Mouse (Mus musculus): ENCODE results near the gene Nme8.

Nme8 gene

DNA sequence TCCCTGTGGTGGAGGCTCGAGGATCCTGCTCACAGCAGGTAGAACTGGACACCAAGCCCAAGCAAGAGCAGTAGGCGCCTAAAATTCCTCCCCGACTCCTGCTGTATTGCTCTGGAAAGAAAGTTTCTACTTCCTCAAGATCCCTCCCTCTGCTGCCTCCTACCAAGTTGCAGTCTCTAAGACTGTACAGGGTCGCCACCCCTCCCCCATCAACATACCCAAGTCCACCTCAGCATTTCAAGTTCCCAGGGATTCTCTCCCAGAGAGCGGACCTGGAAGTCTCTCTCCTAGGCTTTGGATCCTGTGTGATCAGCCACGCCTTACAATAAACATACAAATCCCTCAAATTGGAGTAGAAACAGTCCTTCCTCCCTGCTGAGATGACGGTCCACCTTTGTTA lies at the start of gene Nme8:
Gene Nme8, minus strand, starts transcription at position 5 of the 400 bp plus-strand sequence.
- DNase-seq (ENCODE audit: extremely low read depth, low read depth) = no peak

DNA sequence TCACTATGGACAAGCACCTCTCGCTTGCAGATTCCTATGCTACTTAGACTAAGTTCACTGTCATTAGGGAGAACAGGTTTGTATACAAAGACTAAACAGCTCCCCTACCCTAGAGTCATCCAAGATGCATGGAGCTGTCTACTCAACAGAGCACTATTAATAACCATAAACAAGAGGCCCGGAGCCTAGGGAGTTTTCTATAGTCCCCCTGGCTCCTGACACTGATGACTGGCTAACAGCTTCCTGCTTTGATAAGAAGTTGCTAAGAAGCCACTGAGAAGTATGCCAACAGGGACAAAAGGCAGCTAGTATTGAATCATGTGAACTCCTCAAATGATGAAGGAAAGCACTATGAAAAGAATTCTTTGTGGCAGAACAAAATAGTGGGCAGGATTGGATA lies 48.1 kb upstream of the Nme8 start:
- DNase-seq (ENCODE audit: extremely low read depth, low read depth) = no peak

DNA sequence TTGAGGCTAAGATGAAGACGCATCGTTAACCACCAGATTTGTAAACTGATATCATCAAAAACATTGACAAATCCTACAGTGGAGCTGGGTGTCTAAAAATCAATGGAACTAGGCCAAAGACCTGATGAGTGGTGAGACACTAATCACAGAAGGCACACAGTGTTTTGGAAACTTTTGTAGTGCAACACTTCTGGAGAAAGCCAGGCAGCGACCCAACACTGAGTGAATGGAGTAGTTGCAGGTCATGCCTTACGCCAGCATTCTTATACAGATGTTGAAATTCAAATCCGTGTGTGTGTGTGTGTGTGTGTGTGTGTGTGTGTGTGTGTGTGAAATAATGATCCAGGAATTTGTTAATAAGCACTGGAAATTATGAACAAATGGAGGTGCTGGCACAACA lies 46.9 kb upstream of the Nme8 start:
- no peak for DNase-seq (ENCODE audit: extremely low read depth, low read depth)

DNA sequence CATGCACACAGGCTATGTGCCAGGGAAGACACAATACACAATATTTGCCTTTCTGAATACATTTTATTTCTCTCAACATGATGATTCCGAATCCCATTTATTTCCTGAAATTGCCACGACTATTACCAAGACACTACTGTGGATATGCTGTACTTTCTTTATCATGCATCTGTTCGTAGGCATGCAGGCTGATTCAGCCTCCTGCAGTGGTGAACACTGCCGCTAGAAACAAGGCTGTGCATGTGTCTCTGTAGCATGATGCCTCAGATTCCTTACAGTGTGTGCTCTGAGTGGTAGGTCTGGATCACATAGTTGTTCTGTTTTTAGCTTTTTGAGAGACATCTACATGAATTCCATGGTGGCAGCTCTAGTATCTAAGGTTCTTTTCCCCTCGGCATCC lies 37.0 kb upstream of the Nme8 start:
- no peak for DNase-seq (ENCODE audit: extremely low read depth, low read depth)

DNA sequence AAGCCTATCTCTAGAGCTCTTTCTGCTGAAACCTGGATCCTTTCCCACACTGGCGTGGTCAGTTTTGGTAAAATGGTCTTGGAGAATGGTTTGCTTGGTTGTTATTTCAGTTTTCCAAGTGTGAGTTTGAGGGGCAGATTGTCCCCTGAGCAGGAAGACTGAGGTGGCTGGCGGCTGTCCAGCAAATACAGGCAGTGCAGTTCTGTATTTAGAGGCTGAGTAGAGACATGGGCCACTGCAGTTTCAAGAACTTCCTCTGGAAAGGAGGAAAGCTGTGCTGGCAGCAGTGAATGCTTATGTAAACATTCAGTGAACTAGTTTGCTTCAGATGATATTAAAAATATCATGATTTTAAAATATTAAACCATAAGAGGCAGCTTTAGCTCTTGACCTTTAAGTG lies 33.2 kb upstream of the Nme8 start:
- DNase-seq (ENCODE audit: extremely low read depth, low read depth) = no peak

DNA sequence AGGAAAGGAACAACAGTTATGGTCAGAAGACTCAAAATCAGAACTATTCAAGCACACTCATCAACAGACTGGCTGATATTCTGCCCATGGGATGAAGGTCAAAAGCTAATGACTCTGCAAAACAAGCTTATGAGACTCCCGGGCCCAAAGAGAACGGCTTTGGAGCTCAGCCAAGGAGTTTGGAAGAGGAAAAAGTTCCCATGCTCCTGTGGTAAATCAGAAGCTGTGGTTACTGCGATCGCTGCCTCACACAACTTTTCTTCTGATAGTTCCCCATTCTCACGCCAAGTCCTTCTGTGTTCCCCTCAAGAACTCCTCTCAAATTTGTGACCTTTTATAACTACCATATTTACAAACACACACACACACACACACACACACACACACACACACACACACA lies 21.4 kb upstream of the Nme8 start:
- no peak for DNase-seq (ENCODE audit: extremely low read depth, low read depth)

DNA sequence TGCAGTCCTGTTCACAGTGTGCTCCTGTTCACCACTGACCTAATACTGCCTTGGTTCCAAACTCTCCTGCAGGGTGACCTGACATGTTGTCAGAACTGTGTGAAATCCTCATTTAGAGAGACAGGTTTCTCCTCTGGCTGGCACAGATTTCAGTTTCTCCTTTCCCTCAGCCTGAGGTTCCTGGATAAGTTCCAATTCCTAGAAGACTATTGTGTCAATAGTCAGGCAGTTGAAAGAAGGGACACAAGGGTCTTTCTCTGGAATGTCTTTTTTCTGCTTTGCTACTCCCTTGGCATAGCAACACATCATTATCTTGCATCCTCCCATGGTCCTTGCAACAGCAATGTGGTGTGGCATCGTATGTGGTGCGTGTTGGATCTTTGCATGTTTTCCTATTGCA lies 19.6 kb upstream of the Nme8 start:
- no peak for DNase-seq (ENCODE audit: extremely low read depth, low read depth)

DNA sequence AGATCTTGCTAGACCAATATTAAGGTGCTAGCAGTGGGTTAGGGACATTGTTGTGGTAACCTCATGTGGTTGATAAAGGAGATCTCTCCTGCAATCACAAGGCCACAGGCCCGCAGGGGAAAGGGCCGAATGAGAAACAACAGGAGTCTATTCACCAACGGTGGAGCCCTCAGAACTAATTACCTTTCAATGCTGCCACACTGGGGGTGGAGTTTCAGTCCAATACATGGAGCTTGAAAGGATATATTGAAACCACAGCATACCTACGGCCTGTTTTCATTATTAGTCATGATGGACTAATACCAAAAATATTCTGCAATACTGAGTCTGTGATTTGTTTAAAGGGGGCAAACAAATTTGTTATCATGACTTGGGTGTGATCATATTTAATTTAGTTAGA lies 6.2 kb upstream of the Nme8 start:
- no peak for DNase-seq (ENCODE audit: extremely low read depth, low read depth)

DNA sequence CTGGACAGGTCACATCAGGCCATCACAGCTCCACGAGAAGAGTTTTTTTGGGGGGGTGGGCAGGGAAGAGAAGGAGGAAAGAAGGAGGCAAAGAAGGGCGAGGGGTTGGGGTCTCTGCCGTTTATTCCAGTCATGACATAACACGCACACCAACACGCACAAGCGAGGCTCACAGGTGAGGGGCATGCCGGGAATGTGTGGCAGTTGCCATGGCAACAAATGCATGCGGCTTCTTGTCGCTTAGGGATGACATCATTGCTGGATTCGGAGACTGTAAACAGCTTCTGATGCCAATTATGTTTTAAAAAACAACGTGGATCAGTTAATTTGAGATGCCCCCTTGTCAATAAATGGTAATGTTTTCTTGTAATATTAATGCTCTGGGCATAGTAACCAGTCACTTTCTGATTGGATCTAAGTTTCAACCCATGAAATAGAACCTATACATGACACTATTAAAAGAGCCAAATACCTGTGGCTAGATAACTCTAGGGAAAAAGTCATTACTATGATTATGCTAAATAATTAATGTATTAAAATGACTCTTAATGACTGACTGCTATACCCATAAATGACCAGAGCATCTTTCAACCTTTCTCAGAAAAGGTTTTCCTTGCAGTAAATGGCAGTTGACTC lies 4.0 kb upstream of the Nme8 start:
- no peak for DNase-seq (ENCODE audit: extremely low read depth, low read depth)

DNA sequence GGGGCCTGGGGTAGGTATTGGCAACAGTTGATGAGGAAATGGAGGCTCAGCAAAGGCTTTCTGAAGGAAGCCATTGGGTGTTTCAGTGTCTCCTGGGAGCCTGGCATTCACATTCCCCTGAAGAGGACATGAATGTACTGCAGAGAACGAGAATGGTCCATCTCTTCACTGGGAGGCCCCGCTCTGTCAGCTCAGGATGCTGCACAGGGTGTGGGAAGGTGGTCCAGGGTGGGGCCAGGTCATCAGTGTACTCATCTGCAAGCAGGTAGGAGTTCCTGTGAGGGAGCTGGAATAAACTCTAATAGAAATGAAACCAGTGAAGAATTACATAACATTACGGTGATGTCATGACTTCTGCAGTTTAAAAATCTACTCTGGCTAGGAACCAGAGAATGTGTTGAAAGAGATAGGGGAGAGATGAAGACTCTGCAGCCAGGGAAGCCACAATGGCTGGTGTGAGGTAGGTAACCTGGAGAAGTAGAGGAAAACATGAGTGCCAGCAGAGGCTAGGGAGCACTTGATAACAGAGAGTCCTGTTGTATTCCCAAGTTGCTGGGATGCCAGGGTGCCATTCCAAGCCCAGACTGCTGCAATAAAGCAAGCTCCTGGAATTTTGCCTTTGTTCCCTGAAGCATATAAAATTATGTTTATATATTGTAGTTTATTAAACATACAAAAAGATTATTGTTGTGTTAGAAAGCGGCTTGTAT lies 3.3 kb upstream of the Nme8 start:
- DNase-seq (ENCODE audit: extremely low read depth, low read depth) = no peak

DNA sequence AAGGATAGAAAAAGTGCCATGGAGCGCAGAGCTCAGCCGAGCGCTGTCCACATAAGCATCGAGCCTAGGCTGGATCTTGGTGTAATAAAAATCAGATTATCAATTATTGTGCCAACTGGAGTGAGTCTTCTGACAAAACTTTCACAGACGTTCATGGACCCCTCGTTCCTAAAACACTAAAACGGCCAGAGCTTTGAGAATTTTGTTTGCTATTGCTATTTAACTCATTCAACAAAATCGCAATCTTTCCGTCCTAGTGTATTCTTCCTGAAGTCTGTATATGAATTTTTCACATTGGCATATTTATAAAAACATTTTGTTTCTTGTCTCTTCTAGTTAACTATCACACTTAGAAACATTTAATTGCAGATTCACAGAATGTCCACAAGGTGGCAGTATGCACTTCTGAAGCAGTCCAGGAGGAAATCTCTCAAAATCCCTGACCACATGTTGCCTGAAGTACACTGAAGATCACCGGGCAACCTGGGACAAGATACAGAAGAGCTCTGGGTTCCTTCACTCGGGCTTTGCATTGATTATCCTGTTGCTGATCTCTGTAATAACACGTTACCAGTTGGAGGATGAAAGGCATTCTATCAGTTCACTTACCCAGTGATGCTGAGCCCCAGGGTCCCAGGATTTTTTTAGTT lies 1.1 kb upstream of the Nme8 start:
- peak; percentile 15 for DNase-seq (ENCODE audit: extremely low read depth, low read depth)

DNA sequence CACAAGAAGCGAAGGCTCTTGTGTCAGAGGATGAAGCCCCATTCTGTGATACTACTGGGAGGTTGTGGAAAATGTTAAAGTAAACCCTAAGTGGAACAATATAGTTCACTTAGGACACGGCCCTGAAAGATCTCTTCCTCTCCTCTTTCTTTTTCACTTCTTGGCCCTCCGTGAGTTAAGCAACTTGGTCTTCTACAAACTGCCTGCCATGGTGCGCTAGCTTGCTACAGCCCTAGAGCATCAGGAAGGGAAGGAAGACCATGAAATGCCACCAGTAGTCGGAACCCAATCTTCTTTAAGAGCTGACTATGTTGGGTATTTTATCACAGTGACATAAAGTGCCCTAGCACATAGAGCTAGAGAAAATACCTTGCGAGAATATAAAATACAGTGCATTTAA lies 7.2 kb downstream of the Nme8 start:
- DNase-seq (ENCODE audit: extremely low read depth, low read depth) = no peak

DNA sequence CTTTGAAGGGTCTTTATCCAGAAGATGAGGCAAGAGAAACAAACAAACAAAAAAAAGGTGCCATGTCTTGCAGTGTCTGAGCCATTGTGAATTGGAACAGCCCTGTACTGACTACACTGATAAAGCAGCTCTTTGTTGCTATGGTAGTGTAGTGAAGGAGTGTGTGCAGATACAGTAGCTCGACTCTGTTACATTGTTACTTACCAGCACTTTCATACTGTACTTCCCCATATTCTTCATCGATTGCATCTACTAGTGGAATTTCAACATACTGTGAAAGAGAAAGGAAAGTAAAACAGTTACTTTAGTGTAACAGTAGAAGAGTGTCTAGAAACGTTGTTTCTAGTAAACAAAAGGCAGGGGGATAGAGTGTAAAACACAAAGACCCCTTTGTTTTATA lies 7.6 kb downstream of the Nme8 start:
- no peak for DNase-seq (ENCODE audit: extremely low read depth, low read depth)

DNA sequence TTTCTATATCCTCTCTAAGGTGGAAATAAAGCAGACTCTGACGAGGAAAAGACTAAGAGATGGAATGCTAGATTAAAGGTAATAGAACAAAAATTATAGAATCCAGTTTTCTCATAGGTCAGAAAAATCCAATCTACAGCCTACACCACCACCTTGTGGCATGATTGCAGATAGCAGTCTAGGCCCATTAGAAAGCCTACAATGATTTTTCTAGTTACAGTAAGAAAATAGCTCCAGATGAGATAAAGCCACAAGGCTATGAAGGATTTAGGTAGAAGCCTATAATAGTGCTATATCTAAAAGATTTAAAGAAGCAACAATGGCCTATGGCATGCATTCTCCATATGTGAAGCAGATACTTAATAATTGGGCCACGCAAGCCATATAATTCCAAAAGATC lies 13.6 kb downstream of the Nme8 start:
- no peak for DNase-seq (ENCODE audit: extremely low read depth, low read depth)

DNA sequence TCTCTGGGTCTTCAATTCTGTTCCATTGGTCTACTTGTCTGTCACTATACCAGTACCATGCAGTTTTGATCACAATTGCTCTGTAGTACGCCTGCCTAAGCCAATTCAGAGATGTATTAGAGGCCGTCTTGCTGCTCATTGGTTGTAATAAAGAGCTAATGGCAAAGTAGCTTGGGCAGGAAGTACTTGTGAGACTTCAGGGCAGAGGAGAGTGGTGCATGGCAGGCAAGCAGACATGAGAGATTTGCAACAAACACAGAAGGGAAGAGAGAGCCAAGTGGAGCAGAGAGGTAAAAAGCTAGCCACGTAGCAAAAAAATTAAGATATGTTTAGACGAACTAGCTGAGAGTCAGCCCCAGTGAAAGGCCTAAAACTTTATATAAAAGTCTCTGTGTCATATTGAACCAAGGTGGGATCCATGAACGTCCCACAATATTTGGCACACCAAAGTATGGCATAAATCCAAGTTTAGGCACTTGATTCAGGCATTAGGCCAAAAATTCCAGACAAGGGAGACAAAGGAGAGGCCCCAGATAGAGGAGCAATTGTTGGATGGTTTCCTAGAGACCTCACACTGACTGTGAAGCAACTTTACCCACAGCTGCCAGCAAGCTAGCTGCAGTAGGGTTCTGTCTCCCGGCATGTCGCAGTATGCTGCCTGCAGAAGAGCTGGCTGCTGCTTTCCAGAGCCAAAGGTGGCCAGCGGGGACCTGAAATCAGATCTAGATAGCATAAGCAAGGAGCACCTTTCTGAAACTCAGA lies 14.5 kb downstream of the Nme8 start:
- DNase-seq (ENCODE audit: extremely low read depth, low read depth) = no peak

DNA sequence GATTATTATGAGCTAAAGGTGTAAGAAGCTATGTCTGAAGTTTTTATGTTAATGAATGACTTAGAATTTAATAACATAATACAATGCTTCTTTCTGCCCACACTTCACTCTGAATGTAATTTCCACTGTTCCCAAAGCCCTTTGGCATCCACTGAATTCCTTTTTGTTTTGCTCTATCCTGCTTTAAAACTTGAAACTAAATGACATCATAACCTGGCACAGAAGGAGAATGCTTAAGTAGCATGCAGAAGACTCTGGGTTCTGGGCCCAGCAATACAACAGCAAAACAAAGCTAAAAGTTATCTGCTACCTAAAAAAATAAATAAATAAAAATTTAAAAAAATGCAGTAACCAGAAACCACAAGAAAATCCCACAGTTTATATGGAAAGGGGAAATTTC lies 23.0 kb downstream of the Nme8 start:
- no peak for DNase-seq (ENCODE audit: extremely low read depth, low read depth)

DNA sequence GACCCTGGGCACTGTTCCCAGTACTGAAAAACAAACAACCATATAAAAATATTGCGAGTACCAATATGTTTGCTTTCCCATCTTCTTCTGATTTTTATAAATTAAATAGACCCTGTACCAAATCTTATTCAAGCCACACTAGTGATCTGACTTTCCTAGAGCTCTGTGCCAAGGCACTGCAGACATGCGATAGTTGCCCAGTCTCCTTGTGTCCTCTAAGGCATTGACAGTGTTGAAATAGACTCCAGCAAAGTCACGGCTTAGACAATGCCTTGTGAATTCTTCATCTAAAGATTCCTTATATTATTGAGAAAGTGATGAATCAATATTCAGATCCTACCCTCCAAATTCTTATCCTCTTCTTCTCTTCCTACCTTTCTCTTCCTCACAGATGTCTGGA lies 23.6 kb downstream of the Nme8 start:
- DNase-seq (ENCODE audit: extremely low read depth, low read depth) = no peak

DNA sequence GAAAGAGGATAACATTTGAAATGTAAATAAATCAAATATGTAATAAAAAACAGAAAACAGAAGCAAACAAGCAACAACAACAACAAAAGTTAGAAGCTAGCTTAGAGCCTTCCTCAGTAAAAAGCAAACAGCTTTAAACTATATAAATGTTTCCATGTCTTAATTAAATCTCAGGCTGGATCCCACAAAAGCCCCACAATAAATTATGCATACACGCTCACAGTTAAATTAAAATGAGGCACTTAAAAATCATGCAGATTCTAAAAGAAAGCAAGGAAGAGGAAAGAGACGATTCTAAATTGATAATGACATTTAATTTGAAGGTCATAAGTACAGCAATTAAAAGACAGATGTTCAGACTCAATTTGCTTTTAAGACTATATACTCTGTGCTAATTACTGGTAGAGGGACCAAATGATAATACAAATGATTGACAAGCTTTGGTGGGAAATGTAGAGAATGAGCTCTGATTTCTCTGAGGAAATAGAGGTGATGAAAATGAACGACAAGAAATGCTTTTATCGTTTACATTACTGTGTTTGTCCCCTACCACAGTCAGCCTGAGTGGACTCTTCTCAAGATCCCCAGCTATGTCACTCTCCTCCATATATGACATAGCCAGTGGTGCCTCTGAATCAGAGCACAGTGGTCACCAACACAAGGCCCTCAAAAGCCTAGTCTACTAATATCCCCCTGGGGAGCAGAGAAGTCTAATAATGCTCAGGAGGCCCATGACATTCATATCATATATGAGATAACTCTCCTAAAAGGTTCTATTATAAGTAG lies 29.0 kb downstream of the Nme8 start:
- DNase-seq (ENCODE audit: extremely low read depth, low read depth) = no peak

DNA sequence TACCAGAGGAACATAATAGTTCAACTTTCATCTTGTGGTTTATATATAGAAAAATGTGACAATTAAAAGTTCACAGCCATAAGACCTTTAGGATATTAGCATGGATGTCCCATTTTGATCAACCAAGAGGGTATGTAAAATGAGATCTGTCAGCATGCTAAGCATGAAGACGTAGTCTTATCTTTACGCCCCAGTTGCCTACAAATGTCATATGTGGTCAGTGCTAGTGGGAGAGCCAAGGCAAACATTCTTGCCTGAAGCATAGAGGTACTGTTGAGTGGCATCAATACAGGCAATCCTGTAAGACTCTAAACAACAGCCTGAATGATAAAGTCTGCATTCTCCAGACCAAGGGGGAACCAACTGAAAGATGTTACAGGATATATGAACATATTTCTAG lies 45.2 kb downstream of the Nme8 start:
- DNase-seq (ENCODE audit: extremely low read depth, low read depth) = no peak

DNA sequence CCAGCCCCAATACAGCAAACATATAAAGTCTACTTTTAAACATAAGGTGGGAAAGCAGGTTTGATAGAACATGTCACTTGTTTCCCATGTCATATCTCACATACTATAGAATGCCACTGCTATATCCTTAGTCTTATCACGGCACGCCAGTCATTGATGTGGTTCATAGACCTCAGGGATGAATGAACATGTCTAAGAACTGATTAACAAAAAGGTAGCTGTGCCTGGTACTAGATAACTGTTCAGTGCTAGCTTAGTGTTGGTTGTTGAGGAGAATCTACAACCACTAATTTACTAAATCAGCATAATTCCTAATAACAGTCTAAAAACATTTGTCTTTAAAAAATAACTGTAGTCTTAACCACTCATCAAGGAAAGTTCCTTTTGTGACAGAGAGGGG lies 47.8 kb downstream of the Nme8 start:
- no peak for DNase-seq (ENCODE audit: extremely low read depth, low read depth)

DNA sequence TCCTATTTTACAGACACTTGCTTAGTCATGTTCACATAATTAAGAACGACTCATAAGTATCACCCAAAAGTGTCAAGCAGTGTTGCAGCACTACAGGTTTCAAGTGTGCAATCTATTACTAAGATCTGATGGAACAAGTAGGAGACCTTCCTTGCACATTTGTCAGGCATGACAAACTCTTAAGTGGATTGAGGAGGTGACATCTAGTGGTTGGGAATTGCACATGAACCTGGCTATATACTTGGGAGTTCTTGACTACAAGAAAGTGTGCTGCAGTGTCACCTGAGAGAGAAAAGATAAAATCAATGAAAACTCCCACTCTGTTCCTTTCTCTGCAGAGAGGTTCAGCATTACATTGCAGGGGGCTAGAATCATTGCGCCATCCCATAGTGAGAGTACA lies 53.4 kb downstream of the Nme8 start:
- DNase-seq (ENCODE audit: extremely low read depth, low read depth) = no peak
